Mouse (Mus musculus): Measurements from ENCODE around the gene Cbfa2t3.

DNA sequence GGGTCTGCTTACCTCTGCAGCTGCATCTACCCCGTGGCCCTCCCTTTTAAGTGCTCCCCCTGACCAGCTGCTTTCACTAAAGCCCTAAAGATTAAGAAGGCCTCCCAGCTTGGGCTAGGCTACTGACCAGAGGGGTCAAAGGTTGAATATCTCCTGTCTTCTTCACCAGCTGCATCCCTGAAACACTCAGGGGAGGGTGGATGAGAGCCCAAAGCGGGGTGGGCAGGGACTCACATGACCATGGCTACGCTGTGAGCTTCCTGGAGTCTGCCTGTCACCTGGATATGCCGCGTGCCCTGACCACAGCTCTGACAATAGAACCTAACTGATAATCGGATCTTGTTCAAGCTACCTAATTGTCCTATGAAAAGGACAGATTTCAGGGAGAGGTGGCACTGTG, 76.2 kb downstream of the Cbfa2t3 start, which contains the start of gene Pabpn1l:
- TF ChIP-seq CTCF (conservative IDR thresholded peaks at IDR 0.05; ENCODE audit: low read length) (no peak), NANOG (IDR thresholded peaks at IDR 0.05; ENCODE audit: borderline replicate concordance, low read length) (no peak), POU5F1 (IDR thresholded peaks at IDR 0.05; ENCODE audit: borderline replicate concordance, low read length) (no peak)

Measured in E14TG2a.4 (cell line).